Mouse (Mus musculus) T-helper 1 cell (primary cell): ENCODE data around the gene Il13.

ENCODE experiments used
- in situ Hi-C: fragments of 300-600 bp; cut with MboI, MseI; formaldehyde crosslinking; loops from one replicate; pipeline ENCODE4 v1.15.1; 2025; ENCODE audit warnings: high pct_unique_total_duplicates

Gene Il13

GRCm38 (mm10) chr11:53632122-53632733 lies 2.3 kb downstream of the Il13 start:
- in situ Hi-C loops, result no loop called here

- in situ Hi-C loops, result no loop called here
Observed at GRCm38 (mm10) chr11:53627859-53628258, 6.6 kb downstream of the Il13 start.

DNA sequence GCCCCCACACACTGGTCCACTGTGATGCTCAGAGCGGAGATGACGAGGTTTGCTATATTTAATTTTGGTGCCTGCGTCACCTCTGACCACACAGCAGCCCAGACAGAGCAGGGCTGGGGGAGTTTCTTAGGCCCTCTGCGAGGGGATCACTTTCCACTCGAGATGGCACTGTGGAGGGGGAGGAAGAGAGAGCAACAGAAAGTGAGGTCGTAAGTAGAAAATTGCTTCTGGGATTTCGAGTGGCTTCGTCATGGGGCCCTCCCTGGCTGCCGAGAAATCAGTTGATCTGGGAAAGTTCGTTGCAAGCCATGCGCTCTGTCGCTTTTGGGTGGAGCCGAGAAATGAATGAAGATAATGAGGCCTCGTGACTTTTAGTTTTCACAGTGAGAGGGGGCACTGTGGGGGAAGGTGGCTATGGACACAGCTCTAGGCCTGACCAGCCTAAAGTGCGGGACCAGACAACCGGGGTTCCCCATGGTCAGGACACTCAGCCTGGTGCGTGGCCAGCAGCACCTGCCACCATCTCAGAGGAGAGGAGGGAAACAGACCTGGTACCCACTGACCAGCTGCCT lies 7.6 kb downstream of the Il13 start:
- in situ Hi-C loops, result no loop called here

GRCm38 (mm10) chr11:53624124-53624523 lies 10.4 kb downstream of the Il13 start:
- in situ Hi-C loops, result no loop called here

GRCm38 (mm10) chr11:53623573-53623972 lies 10.9 kb downstream of the Il13 start:
- in situ Hi-C loops, result no loop called here

DNA sequence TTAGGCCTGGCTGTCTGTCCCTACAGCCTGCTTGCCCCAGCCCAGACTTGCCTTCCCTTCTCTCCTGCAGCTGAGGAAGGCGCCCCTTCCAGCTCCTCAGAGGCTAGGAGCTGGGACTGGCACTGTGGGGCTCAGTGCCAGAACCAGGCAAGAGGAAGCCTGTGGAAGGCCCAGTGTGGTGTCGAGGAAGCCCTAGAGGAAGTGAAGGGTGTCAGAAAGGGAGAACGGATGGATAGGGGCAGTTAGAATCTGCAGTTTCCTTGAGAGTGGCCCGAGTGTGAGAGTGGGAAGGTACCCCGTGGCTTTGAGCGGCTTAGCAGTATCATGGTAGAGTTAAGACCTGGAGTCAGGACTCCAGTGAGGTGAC lies 12.1 kb downstream of the Il13 start:
- in situ Hi-C loops, result no loop called here

DNA sequence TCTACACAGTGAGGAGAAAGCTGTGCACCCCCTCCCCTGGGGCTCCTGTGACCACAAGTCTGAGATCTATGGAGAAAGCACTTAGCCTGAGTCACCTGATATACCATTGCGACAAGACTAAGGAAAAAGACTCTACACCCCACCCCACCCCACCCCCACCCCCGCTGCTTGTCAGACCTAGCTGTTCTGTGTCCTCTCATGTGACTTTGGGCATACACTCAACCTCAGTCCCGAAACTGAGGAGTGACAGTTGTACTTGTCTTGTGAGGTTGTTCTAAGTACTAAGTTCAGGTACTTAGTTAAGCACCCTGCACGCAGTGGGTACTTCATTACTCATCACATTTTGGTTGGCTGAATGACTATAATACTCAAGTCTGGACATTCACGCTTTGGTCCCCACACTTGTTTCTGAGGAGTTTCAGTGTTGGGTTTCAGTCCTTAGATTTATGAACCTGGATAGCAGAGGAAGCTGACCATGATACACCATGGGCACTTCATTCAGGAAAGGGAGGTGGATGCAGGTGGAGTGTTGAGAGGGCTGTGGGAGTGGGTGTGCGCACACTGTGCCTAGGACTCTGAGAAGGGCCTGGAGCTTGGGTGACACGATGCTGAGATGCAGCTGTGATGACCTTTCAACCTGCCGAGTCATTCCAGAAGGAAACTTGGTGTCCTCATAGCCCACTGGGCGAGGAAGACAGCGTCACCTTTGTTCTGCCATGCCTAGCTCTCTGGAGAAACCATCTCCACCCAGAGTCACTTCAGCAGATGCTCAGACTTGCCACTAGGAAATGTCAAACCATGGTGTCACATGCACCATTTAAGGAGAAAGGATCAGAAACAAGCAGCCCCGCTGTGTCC lies 12.7 kb downstream of the Il13 start:
- in situ Hi-C loops, result no loop called here

DNA sequence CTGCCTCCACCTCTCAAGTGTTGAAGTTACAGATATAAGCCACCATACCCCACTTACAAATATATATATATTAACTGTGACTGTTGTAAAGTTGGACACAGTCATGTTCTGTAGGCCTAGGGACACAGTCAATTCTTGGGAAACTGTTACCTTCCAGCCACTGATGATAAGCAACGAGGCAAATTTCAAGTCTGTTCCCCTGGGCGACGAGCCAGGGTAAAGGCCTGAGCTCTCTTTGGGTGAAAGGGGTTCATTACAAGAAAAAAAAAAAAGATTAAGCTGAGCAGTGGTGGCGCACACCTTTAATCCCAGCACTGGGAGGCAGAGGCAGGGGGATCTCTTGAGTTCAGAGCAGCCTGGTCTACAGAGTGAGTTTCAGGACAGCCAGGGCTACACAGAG lies 14.4 kb downstream of the Il13 start:
- in situ Hi-C loops, result no loop called here

- in situ Hi-C loops, result no loop called here
Observed at GRCm38 (mm10) chr11:53619428-53619827, 15.1 kb downstream of the Il13 start.

- in situ Hi-C loops, result no loop called here
Observed at GRCm38 (mm10) chr11:53618619-53619198, 15.8 kb downstream of the Il13 start, which contains the start of gene Il4. Gene Il4 (minus strand): TSS chr11:53618669.

DNA sequence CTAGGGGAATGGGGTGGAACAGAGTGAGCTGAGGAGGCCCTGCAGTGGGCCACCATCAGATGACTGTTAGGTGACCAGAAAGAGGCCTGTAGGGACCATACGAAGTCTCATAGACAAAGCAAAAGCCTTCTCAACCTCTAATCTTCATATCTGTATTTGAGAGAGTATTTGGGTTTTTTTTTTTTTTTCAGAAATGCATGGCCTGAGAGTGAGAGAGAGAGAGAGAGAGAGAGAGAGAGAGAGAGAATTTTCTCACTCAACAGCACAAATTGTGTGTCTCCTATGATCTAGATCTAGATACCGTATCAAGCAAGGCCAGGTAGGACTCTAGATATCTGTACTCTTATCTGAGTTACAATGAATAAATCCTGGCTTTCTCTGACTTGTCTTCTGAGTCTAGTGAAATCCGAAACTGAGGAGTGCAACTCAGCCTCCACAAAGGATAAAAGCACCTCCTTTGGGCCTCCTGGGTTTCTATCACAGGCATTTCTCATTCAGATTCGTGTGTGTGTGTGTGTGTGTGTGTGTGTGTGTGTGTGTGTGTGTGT lies 16.9 kb downstream of the Il13 start:
- in situ Hi-C loops, result no loop called here

- in situ Hi-C loops, result no loop called here
Observed at GRCm38 (mm10) chr11:53616748-53617558, 17.5 kb downstream of the Il13 start.

DNA sequence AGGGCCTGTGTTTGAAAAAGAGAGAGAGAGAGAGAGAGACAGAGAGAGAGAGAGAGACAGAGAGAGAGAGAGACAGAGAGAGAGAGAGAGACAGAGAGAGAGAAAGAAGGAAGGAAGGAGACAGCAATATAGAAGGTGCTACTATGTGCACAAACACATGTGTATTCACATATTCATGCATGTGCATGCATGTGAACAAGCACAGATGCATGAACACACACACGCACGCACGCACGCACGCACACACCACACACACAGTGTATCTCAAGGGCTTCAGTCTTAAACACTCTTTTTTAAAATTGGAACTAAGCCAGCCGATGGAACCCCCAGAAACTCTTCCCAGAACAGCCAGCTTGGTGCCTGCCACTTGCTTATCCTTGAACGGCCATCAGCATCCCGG lies 18.9 kb downstream of the Il13 start:
- in situ Hi-C loops, result no loop called here

DNA sequence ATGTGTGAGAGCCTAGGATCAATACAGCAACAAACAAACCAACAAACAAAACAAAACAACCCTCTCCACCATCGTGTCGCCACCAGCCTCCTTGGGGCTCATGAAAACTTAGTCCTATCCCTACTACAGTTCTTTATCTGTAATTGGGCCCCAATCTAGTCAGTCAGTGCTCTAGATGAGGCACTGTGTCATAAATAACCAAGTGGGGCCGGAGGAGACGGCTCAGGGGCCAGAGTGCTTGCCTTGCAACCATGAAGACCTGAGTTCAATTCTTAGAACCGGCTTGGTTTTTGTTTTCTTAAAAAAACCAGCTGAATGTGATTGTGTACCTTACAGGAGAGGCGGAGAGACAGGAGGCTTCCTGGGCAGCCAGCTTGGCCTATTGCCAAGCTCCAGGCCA lies 19.3 kb downstream of the Il13 start:
- in situ Hi-C loops, result no loop called here

DNA sequence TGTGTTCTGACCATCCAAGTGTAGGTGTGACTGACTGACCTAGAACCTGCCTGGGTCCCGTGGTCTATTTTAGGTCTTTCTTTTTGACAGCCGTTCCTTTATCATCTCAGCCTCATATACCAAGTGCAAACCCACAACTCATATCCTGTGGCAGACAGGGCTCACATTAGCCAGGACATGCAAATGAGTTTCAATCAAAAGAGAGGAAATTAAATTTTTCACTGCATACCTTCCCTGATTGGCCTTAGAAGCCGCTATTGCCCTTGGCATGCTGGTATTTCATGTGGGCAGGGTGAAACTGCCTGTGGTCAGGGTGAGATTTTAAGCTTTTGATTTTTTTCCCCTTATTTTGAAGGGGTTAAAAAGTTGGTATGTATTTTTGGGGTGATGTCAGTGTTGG lies 24.8 kb downstream of the Il13 start:
- in situ Hi-C loops, result no loop called here

DNA sequence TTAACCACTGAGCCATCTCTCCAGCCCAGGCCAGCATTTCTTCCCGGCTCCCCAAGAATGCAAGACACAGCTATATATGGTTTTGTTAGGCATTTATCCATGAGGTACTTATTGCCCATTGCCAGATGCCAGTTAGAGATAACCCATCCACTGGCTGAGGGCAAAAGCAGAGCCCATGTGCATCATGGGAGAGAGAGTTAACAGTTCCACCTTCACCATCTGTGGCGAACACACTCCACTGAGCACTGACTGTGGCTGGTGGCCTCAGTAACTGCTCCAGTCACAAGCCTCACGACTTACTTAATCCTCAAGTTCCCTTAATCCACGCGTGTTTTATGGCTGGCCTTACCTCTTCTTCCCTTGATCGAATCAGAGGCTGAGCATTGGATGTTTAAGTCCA lies 25.3 kb downstream of the Il13 start:
- in situ Hi-C loops, result no loop called here

GRCm38 (mm10) chr11:53605609-53606008 lies 28.9 kb downstream of the Il13 start:
- in situ Hi-C loops, result no loop called here

- in situ Hi-C loops, result no loop called here
Observed at GRCm38 (mm10) chr11:53604983-53605382, 29.5 kb downstream of the Il13 start.

DNA sequence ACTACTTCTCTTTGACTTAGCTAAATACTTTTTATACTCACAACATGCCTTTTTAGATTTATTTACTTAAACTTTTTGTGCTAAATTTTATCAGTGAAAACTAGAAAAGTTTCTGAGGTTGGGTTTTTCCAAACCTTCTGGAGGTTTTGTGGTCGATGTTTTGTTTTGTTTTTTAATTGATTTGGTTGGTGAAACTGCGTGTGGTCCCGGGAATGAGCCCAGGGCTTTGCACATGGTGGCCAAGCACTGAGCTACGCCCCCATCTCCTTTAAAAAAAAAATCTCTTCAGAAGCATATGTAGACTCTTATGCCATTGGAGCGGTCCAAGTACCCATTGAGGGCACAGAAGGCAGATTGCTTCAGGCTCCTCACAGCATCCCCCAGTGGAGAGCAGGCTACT lies 43.4 kb downstream of the Il13 start:
- in situ Hi-C loops, result no loop called here

DNA sequence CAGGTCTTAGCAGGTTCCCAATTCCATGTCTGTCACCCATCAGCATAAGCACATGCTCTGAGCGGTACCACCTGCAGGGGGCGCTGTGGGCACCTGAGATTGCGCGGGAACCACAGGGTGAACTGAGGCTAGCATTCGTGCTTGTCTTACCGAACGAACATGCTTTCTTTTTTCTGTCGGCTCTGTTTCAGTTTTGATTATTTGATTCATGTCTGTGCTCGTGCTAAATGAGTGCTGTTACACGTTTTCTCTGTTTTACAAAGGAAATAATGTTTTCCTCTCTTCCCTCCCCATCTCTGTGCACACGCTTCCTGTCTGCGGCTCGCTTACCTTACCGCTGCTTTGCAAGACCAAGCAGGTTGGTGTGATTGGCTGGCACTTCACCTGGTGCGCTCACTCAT lies 44.1 kb downstream of the Il13 start:
- in situ Hi-C loops, result no loop called here

DNA sequence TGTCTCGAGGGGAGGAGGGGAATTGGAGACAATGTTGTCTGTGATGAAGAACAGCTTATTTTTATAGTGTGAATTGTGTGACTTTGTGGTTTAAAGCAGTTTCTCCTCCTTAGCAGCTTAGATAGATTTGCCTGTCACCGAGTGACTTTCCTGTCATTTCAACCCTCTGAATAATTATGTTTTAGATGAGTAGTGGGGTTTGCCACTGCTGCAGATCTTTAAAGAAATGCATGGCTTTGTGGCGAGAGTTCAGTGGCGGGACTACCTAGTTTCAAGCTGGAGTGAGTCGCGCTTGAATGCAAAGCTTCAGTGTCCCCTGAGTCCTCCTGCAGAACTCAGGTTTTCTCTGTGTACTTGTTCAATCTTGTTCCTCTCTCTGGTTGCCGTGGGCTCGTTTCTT lies 46.2 kb downstream of the Il13 start:
- in situ Hi-C loops, result no loop called here
